Mouse (Mus musculus): Measurements from ENCODE around the gene Atxn3. TPM values are rescaled to one million over a fixed set of nuclear protein-coding genes. Genes with fewer than 3 reads are reported as not detected.
A peak's percentile ranks its signal among the peaks of the same experiment; 100 is the strongest.
"Not testable (repeated sequence)": the region's sequence is repeated elsewhere in the genome, so short reads cannot be mapped to it uniquely, and the experiment has no call there.

The Atxn3 gene
- total and polyA plus RNA-seq, 2 experiments: 2.4 to 14.1 TPM

- H3K79me2 ChIP-seq (ENCODE audit: control insufficient read depth, insufficient read depth, low read length): peaks cover 5% of the 10 kb centered on the region; the same call in 1 of the 2 replicates
- 8% methylated on average over 26 of the region's 26 CpGs for WGBS
- peak; percentile 24 for DNase-seq (ENCODE audit: extremely low read depth, low read depth, low spot score)
- peak overlapping the region; percentile 52 for H3K27ac ChIP-seq (replicated peaks; ENCODE audit: insufficient read depth, low read depth, low read length)
- peak overlapping the region; percentile 89 for H3K9ac ChIP-seq (ENCODE audit: low read depth, low read length)
- H3K4me3 ChIP-seq (ENCODE audit: insufficient read depth, low read depth, low read length): peak overlapping the region; percentile 86
- H3K36me3 ChIP-seq (ENCODE audit: control insufficient read depth, insufficient read depth, low read length): no peaks in the 10 kb centered on the region
- TF ChIP-seq CTCF (IDR thresholded peaks at IDR 0.05; ENCODE audit: low read depth, low read length) (no peak), POLR2A (IDR thresholded peaks at IDR 0.05; ENCODE audit: extremely low read depth, insufficient read depth, low read length) (no peak)
- no peaks in the 10 kb centered on the region for H3K27me3 ChIP-seq (ENCODE audit: control insufficient read depth, insufficient read depth, low read length)
- H3K4me1 ChIP-seq (ENCODE audit: control insufficient read depth, insufficient read depth, low read length): peaks cover 9% of the 10 kb centered on the region
Measured at GRCm38 (mm10) chr12:101957079-101957941, 736 bp downstream of the Atxn3 start.

DNA sequence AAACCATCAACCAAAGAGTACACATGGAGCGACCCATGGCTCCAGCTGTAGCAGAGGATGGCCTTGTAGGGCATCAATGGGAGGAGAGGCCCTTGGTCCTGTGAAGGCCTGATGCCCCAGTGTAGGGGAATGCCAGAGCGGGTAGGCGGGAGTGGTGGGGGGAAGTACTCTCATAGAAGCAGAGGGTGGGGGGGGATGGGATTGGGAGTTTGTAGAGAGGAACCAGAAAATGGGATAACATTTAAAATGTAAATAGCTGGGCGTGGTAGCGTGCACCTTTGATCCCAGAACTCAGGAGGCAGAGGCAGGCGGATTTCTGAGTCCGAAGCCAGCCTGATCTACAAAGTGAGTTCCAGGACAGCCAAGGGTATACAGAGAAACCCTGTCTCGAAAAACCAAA is 2.2 kb downstream of the Atxn3 start:
- not testable (repeated sequence) for H3K27ac ChIP-seq (replicated peaks; ENCODE audit: insufficient read depth, low read depth, low read length); H3K79me2 ChIP-seq (ENCODE audit: control insufficient read depth, insufficient read depth, low read length); H3K9ac ChIP-seq (ENCODE audit: low read depth, low read length); DNase-seq (ENCODE audit: extremely low read depth, low read depth, low spot score); H3K27me3 ChIP-seq (ENCODE audit: control insufficient read depth, insufficient read depth, low read length); H3K4me3 ChIP-seq (ENCODE audit: insufficient read depth, low read depth, low read length); H3K36me3 ChIP-seq (ENCODE audit: control insufficient read depth, insufficient read depth, low read length); H3K4me1 ChIP-seq (ENCODE audit: control insufficient read depth, insufficient read depth, low read length)
- 95% methylated on average over 8 of the region's 8 CpGs for WGBS

- no peaks in the 10 kb centered on the region for H3K27me3 ChIP-seq (ENCODE audit: control insufficient read depth, insufficient read depth, low read length)
- WGBS: 77% methylated on average over 4 of the region's 4 CpGs
- H3K36me3 ChIP-seq (ENCODE audit: control insufficient read depth, insufficient read depth, low read length): peaks cover 23% of the 10 kb centered on the region
- H3K79me2 ChIP-seq (ENCODE audit: control insufficient read depth, insufficient read depth, low read length): no peaks in the 10 kb centered on the region; the same call in 1 of the 2 replicates
- no peak overlapping the region for H3K9ac ChIP-seq (ENCODE audit: low read depth, low read length)
- H3K27ac ChIP-seq (replicated peaks; ENCODE audit: insufficient read depth, low read depth, low read length): no peak overlapping the region
- no peak overlapping the region for H3K4me3 ChIP-seq (ENCODE audit: insufficient read depth, low read depth, low read length)
- DNase-seq (ENCODE audit: extremely low read depth, low read depth, low spot score): no peak
- H3K4me1 ChIP-seq (ENCODE audit: control insufficient read depth, insufficient read depth, low read length): no peaks in the 10 kb centered on the region
- TF ChIP-seq CTCF (IDR thresholded peaks at IDR 0.05; ENCODE audit: low read depth, low read length) (no peak), POLR2A (IDR thresholded peaks at IDR 0.05; ENCODE audit: extremely low read depth, insufficient read depth, low read length) (no peak)
Measured at GRCm38 (mm10) chr12:101948801-101949200, 9.2 kb downstream of the Atxn3 start.

DNA sequence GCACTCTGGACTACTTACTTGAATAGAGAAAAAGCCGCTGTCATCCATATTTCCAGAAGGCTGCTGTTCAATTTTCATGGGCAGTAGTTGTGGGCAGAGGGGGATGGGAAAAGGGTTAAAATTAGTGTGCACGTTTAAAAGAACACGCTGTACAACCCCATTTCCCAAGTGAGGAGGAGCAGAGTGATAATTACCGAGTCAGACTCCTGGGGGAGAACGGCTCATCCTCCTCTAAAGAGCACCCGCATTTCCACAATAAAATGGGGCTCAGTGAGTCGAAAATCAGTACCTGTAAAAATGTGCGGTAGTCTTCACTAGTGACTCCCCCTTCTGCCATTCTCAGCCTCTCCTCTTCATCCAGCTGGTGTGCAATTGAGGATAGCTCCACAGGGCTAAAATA is 10.1 kb downstream of the Atxn3 start:
- no peak overlapping the region for H3K27ac ChIP-seq (replicated peaks; ENCODE audit: insufficient read depth, low read depth, low read length)
- H3K9ac ChIP-seq (ENCODE audit: low read depth, low read length): no peak overlapping the region
- no peak overlapping the region for H3K4me3 ChIP-seq (ENCODE audit: insufficient read depth, low read depth, low read length)
- no peaks in the 10 kb centered on the region for H3K27me3 ChIP-seq (ENCODE audit: control insufficient read depth, insufficient read depth, low read length)
- no peak for TF ChIP-seq POLR2A (IDR thresholded peaks at IDR 0.05; ENCODE audit: extremely low read depth, insufficient read depth, low read length)
- no peak for TF ChIP-seq CTCF (IDR thresholded peaks at IDR 0.05; ENCODE audit: low read depth, low read length)
- WGBS: 93% methylated on average over 8 of the region's 8 CpGs
- H3K4me1 ChIP-seq (ENCODE audit: control insufficient read depth, insufficient read depth, low read length): no peaks in the 10 kb centered on the region
- no peaks in the 10 kb centered on the region; the same call in 1 of the 2 replicates for H3K79me2 ChIP-seq (ENCODE audit: control insufficient read depth, insufficient read depth, low read length)
- H3K36me3 ChIP-seq (ENCODE audit: control insufficient read depth, insufficient read depth, low read length): peaks cover 25% of the 10 kb centered on the region
- no peak for DNase-seq (ENCODE audit: extremely low read depth, low read depth, low spot score)

DNA sequence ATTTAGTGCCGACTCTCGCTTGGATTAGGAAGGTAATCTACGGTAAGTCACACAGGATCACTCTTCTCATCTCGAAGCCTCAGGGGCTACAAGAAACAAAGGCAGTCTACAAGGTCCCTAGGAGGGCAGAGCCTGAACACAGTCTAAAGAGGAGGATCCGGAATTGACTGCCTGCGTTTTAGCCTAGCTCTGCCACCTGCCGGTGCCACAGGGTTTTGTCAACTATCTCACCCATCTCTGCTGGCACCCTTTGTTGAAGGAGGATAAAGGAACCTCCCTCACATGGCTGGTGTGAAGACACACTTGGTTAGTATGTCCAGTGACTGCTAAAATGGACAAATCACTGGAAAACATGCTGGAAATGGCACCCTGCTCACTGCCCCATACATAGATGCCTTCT is 20.5 kb downstream of the Atxn3 start:
- Histone ChIP-seq H3K4me3 (ENCODE audit: insufficient read depth, low read depth, low read length) (no peak overlapping the region), H3K79me2 (ENCODE audit: control insufficient read depth, insufficient read depth, low read length) (no peaks in the 10 kb centered on the region; the same call in 1 of the 2 replicates), H3K36me3 (ENCODE audit: control insufficient read depth, insufficient read depth, low read length) (peaks cover 31% of the 10 kb centered on the region), H3K27ac (replicated peaks; ENCODE audit: insufficient read depth, low read depth, low read length) (no peak overlapping the region), H3K27me3 (ENCODE audit: control insufficient read depth, insufficient read depth, low read length) (no peaks in the 10 kb centered on the region), H3K4me1 (ENCODE audit: control insufficient read depth, insufficient read depth, low read length) (peaks cover 2% of the 10 kb centered on the region; the same call in 1 of the 2 replicates), H3K9ac (ENCODE audit: low read depth, low read length) (no peak overlapping the region)
- TF ChIP-seq CTCF (IDR thresholded peaks at IDR 0.05; ENCODE audit: low read depth, low read length) (peak; percentile 34; the same call in 1 of the 2 replicates), POLR2A (IDR thresholded peaks at IDR 0.05; ENCODE audit: extremely low read depth, insufficient read depth, low read length) (no peak)
- WGBS: 85% methylated on average over 7 of the region's 7 CpGs
- DNase-seq (ENCODE audit: extremely low read depth, low read depth, low spot score): no peak

GRCm38 (mm10) chr12:101935223-101935622 is 22.8 kb downstream of the Atxn3 start:
- no peak overlapping the region for H3K9ac ChIP-seq (ENCODE audit: low read depth, low read length)
- H3K79me2 ChIP-seq (ENCODE audit: control insufficient read depth, insufficient read depth, low read length): no peaks in the 10 kb centered on the region; the same call in 1 of the 2 replicates
- H3K4me1 ChIP-seq (ENCODE audit: control insufficient read depth, insufficient read depth, low read length): peaks cover 2% of the 10 kb centered on the region; the same call in 1 of the 2 replicates
- peak; percentile 59 for DNase-seq (ENCODE audit: extremely low read depth, low read depth, low spot score)
- 53% methylated on average over 3 of the region's 3 CpGs for WGBS
- TF ChIP-seq POLR2A (IDR thresholded peaks at IDR 0.05; ENCODE audit: extremely low read depth, insufficient read depth, low read length) (no peak), CTCF (IDR thresholded peaks at IDR 0.05; ENCODE audit: low read depth, low read length) (no peak)
- H3K27me3 ChIP-seq (ENCODE audit: control insufficient read depth, insufficient read depth, low read length): no peaks in the 10 kb centered on the region
- no peak overlapping the region for H3K27ac ChIP-seq (replicated peaks; ENCODE audit: insufficient read depth, low read depth, low read length)
- peaks cover 40% of the 10 kb centered on the region for H3K36me3 ChIP-seq (ENCODE audit: control insufficient read depth, insufficient read depth, low read length)
- no peak overlapping the region for H3K4me3 ChIP-seq (ENCODE audit: insufficient read depth, low read depth, low read length)
